Mouse (Mus musculus): Measurements from ENCODE around the gene P2ry14. TPM values are rescaled to one million over a fixed set of nuclear protein-coding genes. Genes with fewer than 3 reads are reported as not detected.
A peak's percentile ranks its signal among the peaks of the same experiment; 100 is the strongest.
"Not testable (repeated sequence)": the region's sequence is repeated elsewhere in the genome, so short reads cannot be mapped to it uniquely, and the experiment has no call there.

Gene P2ry14
- total RNA-seq, 2 experiments from 2014 or later = 5.0 to 7.2 TPM

DNA sequence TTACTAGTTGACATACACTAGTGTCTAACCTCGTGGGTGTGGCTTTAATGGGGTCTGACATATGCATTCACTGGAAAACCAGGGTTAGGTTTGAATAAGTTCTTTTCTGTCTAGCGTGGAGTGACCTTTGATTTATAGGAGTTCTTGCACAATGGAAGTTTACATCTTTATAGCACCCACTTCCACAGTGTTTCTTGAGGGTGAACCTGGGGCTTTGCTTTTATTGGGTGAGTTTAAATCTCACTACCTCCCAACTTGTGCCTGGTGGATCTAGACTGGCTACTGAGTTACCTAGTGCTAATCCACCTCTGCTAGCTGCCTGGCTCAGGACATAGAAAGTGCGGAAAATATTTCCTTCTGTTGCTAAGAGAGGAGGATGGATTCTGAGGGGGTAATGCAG, 41.5 kb downstream of the P2ry14 start:
- ATAC-seq (replicated peaks; ENCODE audit: poor library complexity) = no peak

DNA sequence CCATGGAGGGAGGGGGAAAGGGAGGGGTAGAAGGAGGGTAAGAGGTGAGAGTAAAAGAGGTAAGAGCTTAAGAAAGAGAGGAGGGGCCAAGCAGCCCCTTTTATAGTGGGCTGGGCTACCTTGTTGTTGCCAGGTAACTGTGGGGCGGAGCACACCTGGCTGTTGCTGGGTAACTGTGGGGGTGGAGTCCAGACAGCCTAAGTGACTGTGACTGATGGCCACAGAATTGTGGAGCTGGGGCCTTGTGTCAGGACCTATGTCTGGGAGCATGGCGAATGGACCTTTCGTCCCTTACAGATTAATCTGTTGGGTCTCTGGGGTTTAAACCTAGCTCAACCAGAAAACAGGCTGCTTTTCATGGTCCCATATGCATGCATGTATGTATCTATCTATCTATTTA, 43.6 kb downstream of the P2ry14 start:
- not testable (repeated sequence) for ATAC-seq (replicated peaks; ENCODE audit: poor library complexity)

DNA sequence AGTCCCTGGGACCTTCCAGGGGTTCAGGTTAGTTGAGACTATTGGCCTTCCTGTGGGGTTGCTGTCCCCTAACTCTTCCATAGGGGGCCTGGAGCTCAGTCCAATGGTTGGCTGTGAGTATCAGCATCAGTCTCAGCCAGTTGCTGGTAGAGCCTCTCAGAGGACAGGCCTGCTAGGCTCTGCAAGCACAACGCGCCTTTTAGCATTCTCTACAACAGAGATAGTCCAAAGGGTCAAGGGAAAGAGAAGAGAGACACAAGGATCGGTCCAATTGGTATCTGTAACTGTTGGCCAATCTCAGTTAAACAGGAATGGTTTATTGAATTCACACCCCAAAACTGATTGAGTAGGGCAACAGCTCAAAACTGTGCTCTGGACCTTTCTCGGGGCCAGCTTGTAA, 46.0 kb downstream of the P2ry14 start:
- ATAC-seq (replicated peaks; ENCODE audit: poor library complexity) = no peak

DNA sequence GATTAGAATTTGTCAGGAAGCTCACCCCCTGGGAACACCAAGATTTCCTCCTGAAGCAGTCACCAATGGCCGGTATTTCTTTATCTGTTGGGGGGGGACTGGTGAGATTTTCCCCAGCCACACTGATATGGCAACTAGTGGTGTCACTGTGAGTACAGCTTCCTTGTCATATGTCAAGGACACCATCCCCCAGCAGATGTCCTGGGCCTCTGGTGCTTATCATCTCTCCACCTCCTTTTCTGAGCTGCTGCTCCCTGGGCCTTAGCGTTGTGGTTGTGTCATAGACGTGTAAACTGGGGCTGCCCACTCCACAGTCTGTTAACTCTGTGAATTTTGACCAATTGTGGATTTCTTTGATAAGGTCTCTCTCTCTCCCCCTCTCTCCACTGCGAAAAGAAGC, 49.0 kb downstream of the P2ry14 start:
- ATAC-seq (replicated peaks; ENCODE audit: poor library complexity) = peak; percentile 71

DNA sequence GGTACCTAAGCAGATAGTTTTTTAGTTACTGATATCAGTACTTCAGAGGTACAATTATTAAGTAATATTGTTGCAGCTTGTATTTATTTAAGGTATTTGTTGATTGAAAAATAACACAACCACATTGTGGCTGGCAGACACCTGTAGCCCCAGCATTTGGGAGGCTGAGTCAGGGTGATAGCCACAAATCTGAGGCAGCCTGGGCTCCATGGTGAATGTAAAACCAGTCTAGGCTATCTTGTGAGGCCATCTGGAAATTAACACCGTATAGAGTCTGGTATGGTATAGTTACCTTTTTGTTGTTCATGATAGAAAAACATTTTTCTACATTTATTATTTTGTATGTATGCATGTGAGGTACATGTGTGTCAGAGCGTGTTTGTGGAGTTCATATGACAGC, 51.3 kb downstream of the P2ry14 start:
- no peak for ATAC-seq (replicated peaks; ENCODE audit: poor library complexity)

DNA sequence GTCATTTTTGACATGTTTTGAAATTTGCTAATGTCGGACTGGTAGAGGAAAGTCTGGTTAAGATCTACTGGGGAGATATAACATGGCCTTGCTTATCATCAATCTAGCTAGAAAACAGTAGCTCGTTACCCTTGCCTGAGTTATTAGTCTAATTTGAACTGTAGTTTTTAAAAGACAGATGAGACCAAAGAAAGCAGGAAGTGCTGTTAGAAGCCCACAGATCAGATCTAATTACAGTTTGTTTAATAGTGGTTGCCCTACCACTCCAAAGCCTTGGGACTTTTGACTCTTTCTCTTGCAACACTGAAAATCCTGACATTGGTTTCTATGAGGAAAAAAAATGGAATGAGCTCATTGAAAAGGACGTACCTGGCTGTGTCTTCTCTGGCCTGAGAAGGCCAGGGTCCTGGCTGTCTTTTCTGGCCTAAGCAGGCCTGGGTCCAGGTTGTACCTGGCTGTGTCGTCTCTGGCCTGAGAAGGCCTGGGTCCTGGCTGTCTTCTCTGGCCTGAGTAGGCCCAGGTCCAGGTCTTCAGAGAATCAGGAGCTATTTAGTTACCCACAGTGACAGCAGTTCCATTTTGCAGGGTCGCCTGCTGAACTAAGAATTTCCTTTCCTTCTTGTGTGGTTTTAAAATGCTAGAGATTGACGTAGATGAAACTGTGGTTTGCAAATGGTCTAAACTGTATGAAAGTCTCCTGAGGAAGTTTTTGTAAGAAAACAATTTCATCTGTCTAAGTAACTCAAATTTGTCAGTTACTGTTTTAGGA, 52.0 kb downstream of the P2ry14 start, which contains the start of gene Gpr171:
Gene Gpr171 (minus strand): TSS at position 604 of the 769 bp plus-strand sequence.
- ATAC-seq (replicated peaks; ENCODE audit: poor library complexity) = peak; percentile 21

DNA sequence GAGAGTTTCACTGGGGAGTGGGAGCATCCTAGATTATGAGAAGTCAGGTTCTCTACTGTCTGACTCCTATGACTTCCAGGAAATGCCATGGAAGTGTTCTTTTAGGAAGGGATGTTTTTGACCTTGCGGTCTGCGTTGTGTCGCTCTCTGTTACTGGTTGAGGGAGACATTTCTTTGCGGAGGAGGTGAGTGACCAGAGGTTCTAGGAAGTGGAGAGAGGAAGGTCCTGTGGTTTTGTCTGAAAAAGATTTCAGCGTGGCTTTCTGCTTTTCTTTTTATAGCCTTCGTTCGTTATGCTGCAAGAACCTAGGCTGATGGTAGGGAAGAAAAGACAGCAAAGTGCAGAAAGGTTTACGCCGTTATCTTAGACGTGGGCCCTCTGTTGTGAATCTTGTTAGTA, 54.9 kb downstream of the P2ry14 start:
- ATAC-seq (replicated peaks; ENCODE audit: poor library complexity) = peak; percentile 32

DNA sequence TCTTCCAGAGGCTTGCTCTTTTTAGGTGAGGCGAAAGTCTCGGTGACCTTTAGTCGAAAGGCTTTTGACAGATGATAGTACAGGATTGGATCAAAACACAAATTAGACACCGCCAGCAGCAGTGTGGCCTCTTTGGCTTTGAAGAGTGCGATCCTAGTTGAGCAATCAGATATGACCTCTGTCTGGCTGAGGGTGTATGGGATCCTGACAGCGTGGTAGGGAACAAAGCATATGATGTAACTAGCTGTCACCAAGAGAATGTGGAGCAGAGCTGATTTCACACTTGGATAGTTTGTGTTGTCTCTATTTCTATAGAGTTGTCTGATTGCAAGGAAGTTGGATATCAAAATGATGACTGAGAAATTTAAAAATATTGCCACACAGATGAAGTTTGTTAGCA, 56.0 kb downstream of the P2ry14 start:
- ATAC-seq (replicated peaks; ENCODE audit: poor library complexity) = peak; percentile 62

DNA sequence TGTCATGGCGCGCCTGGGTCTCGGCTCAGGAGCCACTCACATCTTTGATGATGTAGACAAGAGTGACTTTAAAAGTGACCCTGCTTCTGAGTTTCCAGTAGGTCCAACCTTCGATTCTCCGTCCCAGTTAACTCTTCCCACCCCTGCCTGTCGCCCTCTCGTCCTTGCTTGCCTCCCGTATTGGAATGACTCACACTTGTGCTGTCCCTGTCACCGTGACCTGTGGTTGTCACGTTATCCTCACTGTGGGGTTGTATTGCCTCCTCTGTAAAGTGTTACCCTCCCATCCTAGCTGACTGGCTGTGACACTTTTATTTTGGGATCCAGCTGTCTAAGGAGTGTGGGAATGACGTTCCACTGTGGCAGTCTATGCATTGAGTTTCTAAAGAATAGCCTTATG, 60.7 kb downstream of the P2ry14 start:
- ATAC-seq (replicated peaks; ENCODE audit: poor library complexity) = no peak

DNA sequence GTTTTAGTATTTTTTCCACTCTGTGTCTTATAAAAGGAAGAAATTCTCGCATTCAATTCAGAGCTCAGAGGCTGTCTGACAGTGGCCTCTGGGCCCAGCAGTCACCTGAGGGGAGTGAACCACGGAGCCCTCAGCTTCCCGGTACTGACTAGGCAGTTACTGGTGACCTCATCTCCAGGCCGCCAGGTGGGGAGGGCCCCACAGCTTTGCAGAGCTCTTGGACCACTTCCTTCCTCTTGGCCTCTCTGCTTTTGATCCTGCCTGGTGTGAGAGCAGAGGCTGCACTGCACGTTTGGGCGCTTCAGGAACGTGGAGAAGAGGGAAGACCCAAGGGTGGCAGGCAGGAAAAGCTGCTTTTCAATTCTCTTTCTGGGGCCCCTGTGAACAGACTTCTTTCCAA, 72.5 kb downstream of the P2ry14 start:
- ATAC-seq (replicated peaks; ENCODE audit: poor library complexity) = peak; percentile 86

DNA sequence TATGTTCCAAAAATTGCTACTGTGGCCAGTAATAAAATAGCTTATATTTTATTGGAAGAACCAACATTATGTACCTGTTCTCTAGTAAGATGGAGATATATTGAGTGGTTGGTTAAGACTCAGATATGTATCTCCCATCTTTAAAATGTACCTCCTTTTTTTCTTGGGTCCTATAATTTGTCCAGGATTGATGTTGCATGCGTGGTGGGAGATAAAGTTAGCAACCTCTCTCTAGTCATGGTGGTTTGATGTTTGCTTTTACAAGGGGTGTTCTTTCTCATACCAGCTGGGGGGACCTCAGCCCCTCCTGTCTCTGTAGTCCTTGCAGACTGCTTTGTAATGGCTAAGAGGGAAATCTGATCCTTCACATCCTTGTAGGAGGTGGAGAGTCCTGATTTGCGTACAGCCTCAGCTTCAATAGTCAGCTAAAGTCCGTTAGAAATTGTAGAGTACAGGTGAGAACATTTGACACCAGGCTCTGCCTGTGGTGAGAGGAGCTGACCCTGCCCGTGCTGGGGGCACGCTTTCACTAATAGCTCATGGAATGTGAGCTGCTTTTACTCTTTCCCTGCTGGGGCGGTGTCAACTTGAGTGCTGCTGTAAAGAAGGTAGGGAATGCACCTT, 73.0 kb downstream of the P2ry14 start:
- no peak for ATAC-seq (replicated peaks; ENCODE audit: poor library complexity)

DNA sequence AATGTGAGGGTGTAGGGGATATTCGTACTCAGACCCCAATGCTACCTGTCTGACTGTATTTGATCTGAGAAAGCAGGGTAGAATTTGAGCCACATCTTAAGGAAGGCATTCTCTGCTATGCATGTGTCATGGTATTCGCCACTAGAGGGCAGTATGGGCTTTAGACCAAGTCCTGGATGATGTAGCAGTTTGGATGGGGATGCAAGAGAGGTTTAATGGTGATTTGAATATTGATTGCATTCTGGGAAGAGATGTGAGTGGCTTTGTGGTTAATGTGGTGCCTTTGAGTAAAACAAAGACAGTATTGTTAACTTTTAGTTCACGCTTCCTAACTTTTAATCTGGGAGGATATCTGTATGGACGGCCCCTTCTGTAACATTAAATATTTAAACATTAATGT, 74.1 kb downstream of the P2ry14 start:
- peak; percentile 85 for ATAC-seq (replicated peaks; ENCODE audit: poor library complexity)

DNA sequence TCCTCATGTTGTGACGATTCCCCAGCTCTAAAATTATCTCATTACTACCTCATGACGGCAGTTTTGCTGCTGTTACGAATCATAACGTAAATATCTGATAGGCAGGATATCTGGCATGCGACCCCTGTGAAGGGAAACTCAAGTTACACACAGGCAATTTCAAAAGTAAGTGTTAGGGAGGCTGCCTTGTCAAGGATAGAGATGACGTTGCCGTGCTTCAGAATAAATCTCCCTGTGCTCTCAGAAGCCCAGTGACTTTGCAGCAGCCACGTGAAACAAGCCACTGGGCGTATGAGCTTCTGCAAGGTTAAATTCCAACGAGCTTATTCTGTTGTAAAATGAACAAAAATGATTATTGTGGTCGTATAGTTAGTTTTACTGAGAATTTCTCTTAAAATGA, 74.8 kb downstream of the P2ry14 start:
- ATAC-seq (replicated peaks; ENCODE audit: poor library complexity) = no peak

DNA sequence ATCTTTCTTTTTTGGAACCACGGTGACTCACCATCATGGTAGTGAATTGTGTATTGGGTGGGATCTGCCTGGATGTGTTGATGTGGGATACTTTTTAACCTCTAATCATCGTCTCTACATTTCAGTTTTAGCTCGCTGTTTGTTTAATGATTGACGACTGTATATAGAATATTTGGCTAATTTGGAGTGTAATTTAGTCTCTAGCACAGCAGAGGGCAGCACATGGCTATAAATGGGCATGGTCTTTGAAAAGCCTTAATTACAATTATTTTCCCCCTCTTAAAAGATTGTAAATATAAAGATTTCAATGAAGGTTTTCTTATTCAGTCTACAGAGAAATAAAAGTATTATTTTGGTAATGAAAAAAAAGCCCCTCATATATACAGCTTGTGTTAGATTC, 76.1 kb downstream of the P2ry14 start:
- ATAC-seq (replicated peaks; ENCODE audit: poor library complexity) = no peak; the same call in 1 of the 2 replicates

DNA sequence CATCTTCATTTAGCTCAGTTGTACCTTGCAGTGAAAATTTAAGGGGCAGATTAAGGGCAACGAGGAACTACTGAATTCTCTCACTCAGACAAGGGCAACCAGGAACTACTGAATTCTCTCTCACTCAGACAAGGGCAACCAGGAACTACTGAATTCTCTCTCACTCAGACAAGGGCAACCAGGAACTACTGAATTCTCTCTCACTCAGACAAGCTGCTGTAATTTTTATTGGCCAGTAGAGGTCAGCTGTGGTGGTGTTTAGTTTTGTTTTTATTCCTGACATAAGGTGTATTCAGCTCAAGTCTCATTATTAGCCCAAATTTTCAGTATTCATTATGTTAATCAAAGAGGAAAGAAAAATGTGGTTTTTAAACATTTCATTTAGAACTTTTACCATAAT, 84.3 kb downstream of the P2ry14 start:
- peak; percentile 83 for ATAC-seq (replicated peaks; ENCODE audit: poor library complexity)

DNA sequence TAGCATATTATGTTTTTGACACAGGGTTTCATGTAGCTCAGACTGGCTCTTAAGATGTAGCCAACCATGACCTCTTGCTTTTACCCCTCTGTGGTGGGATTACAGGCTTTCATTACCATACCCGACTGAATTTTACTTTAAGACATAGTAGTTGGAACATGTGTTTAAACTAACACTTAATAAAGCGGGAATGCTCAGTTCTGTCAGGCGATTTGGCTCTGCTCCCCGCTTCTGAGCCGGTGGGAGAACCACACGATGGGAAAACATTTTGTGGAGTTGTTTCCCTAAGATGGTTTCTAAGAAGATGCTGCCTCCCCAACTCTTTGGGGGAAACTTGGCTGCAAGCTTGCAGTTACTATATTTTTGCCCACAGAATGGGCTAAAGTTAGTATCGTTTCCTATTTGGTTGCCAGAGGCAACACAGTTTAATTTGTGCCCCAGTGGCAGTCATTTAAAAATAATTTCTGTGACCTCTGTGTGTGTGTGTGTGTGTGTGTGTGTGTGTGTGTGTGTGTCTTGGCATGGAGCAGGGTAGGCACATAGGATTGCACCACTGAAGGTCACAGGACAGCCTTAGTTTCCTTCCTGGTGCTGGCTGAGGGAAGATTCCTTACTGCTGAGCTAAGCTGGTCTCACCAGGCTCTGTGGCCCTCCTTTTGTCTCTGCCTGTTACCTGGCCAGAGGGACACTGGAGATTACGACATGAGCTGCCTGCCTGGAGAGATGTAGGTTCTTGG, 86.7 kb downstream of the P2ry14 start:
- peak; percentile 58 for ATAC-seq (replicated peaks; ENCODE audit: poor library complexity)

DNA sequence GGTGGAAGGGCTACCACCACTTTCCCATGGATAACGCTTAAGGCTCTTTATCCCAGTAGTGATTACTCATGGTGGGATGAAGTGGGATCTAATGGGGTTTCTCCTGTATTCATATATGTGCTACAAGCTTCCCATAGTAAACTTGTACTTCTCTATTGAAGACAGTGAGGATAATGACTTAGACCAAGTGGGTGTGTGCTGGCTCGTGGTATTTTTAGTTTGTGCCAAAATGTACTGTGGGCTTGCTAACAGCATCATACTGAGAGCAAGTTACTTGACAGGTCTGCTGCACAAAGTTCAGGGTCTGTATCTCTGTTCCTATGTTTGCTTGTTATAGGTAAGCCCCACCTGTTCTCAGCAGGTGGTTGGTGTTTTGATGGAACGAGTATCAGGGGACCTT, 87.5 kb downstream of the P2ry14 start:
- ATAC-seq (replicated peaks; ENCODE audit: poor library complexity) = no peak

Other genes with a start within 250 kb of the P2ry14 start
- gene Med12l, start 147.8 kb downstream of the P2ry14 start, total RNA-seq (2015) = 1.2 and 1.8 TPM in 2 replicates
- 1.2 and 1.8 TPM in 2 replicates for gene Med12l, start 147.8 kb downstream of the P2ry14 start, total RNA-seq (2017)
- gene Gpr171, start 51.8 kb downstream of the P2ry14 start, total RNA-seq (2015) = 24.3 and 26.9 TPM in 2 replicates
- 23.1 and 31.9 TPM in 2 replicates for gene Gpr171, start 51.8 kb downstream of the P2ry14 start, total RNA-seq (2017)
- not detected in 2 replicates for gene Gpr87, start 41.5 kb upstream of the P2ry14 start, total RNA-seq (2015)
- gene Gpr87, start 41.5 kb upstream of the P2ry14 start, total RNA-seq (2017) = not detected in 2 replicates
- gene P2ry13, start 57.3 kb upstream of the P2ry14 start, total RNA-seq (2015) = 0.95 and 1.6 TPM in 2 replicates
- gene P2ry13, start 57.3 kb upstream of the P2ry14 start, total RNA-seq (2017) = 0.78 and 0.83 TPM in 2 replicates
- gene P2ry12, start 109.3 kb upstream of the P2ry14 start, total RNA-seq (2015) = 0.32 TPM in 1 of 2 replicates, not detected in the other
- 0.17 TPM in 1 of 2 replicates, not detected in the other for gene P2ry12, start 109.3 kb upstream of the P2ry14 start, total RNA-seq (2017)
- gene Igsf10, start 190.8 kb upstream of the P2ry14 start, total RNA-seq (2015) = 0.02 and 0.07 TPM in 2 replicates
- 0.03 and 0.04 TPM in 2 replicates for gene Igsf10, start 190.8 kb upstream of the P2ry14 start, total RNA-seq (2017)